Mouse (Mus musculus) embryo, embryonic 10 days (tissue): ENCODE results near the gene Olfr913.

Experiments used
- DNase-seq: peaks from one replicate; pipeline ENCODE4 v3.0.0-alpha.2; 2015; ENCODE audit warnings: low spot score

Gene Olfr913

GRCm38 (mm10) chr9:38592459-38592858, at the start of gene Olfr913:
Olfr913 (plus strand) TSS chr9:38592759.
- DNase-seq: no peak

- DNase-seq: no peak
Observed at GRCm38 (mm10) chr9:38579878-38580277, 12.7 kb upstream of the Olfr913 start, which contains the start of gene Olfr912. Olfr912 (plus strand) TSS chr9:38580178.

- DNase-seq: no peak
Observed at GRCm38 (mm10) chr9:38591056-38591455, 1.5 kb upstream of the Olfr913 start.

GRCm38 (mm10) chr9:38604802-38605201, 12.2 kb downstream of the Olfr913 start, which contains the start of gene Olfr914:
Olfr914 (plus strand) TSS chr9:38605102.
- no peak for DNase-seq

- no peak for DNase-seq
Observed at GRCm38 (mm10) chr9:38632406-38632805, 39.8 kb downstream of the Olfr913 start.
